Mouse (Mus musculus): ENCODE results near the gene Rfng.

The Rfng gene

GRCm38 (mm10) chr11:120795756-120796613 lies 12.0 kb upstream of the Rfng start, which contains the start of gene Dus1l:
Gene Dus1l, minus strand, starts transcription at chr11:120796403.
- CTCF ChIA-PET, result interaction anchor here (0.7 to 3.6 kb wide), 13 partner anchors 10 to 489 kb away, joined by 3 to 12 read pairs (median 4); partner anchors contain the start of genes Rac3 (in 2 of the 4) and Rfng (in 1 of the 4)
- POLR2A ChIA-PET, result interaction anchor here (0.6 to 3.1 kb wide), 43 partner anchors 9 to 866 kb away, joined by 3 to 28 read pairs (median 4); partner anchors contain the start of genes Gps1 (in 2 of the 4), Rfng (in 2 of the 4), Arl16 (in 1 of the 4) and Cenpx (in 1 of the 4)

GRCm38 (mm10) chr11:120792652-120793051 lies 8.6 kb upstream of the Rfng start:
- ChIA-PET CTCF (interaction anchor here in 2 of 4 experiments (1.0 to 1.9 kb wide), 2 partner anchors 16 to 72 kb away, joined by 3 to 5 read pairs; no protein-coding TSS in a partner anchor), POLR2A (interaction anchor here in 2 of 4 experiments (0.5 to 1.5 kb wide), 5 partner anchors 12 to 301 kb away, joined by 3 to 5 read pairs (median 4); partner anchors contain the start of genes Fasn (in 1 of the 2), Pycr1 (in 1 of the 2) and Slc25a10 (in 1 of the 2))

GRCm38 (mm10) chr11:120789810-120790209 lies 5.8 kb upstream of the Rfng start:
- CTCF ChIA-PET, result interaction anchor here in 2 of 4 experiments (1.0 to 2.2 kb wide), 4 partner anchors 10 to 69 kb away, joined by 3 to 9 read pairs (median 6); no protein-coding TSS in a partner anchor
- POLR2A ChIA-PET, result interaction anchor here in 2 of 4 experiments (0.7 to 6.2 kb wide), 5 partner anchors 9 to 200 kb away, joined by 3 to 45 read pairs (median 3); no protein-coding TSS in a partner anchor

- POLR2A ChIA-PET, result interaction anchor here in 2 of 4 experiments (0.7 to 6.2 kb wide), 4 partner anchors 10 to 200 kb away, joined by 3 to 45 read pairs (median 3); no protein-coding TSS in a partner anchor
Observed at GRCm38 (mm10) chr11:120789355-120789754, 5.3 kb upstream of the Rfng start.

GRCm38 (mm10) chr11:120788460-120788859 lies 4.5 kb upstream of the Rfng start:
- ChIA-PET POLR2A (interaction anchor here in 3 of 4 experiments (0.7 to 6.2 kb wide), 12 partner anchors 11 to 215 kb away, joined by 3 to 45 read pairs (median 4); partner anchors contain the start of genes Cenpx (in 1 of the 3), Lrrc45 (in 1 of the 3), P4hb (in 1 of the 3) and Rac3 (in 1 of the 3)), CTCF (interaction anchor here (0.7 to 2.0 kb wide), 5 partner anchors 11 to 68 kb away, joined by 3 to 9 read pairs (median 4); no protein-coding TSS in a partner anchor)

More at GRCm38 (mm10) chr11:120789355-120789754, 5.3 kb upstream of the Rfng start:
- CTCF ChIA-PET, result interaction anchor here in 2 of 4 experiments (1.0 to 2.2 kb wide), 2 partner anchors 11 to 13 kb away, joined by 3 to 9 read pairs; no protein-coding TSS in a partner anchor

- ChIA-PET POLR2A (interaction anchor here (0.6 to 6.2 kb wide), 22 partner anchors 8 to 212 kb away, joined by 3 to 45 read pairs (median 6); partner anchors contain the start of genes Dus1l (in 4 of the 4), P4hb (in 1 of the 4) and Rac3 (in 1 of the 4)), CTCF (interaction anchor here (0.6 to 2.2 kb wide), 8 partner anchors 9 to 341 kb away, joined by 3 to 12 read pairs (median 3); no protein-coding TSS in a partner anchor)
Observed at GRCm38 (mm10) chr11:120785145-120785544, 1.1 kb upstream of the Rfng start.

- CTCF ChIA-PET, result interaction anchor here in 3 of 4 experiments (0.6 to 1.8 kb wide), 7 partner anchors 12 to 360 kb away, joined by 3 to 6 read pairs (median 4); partner anchors contain the start of gene Dus1l (in 1 of the 3)
- POLR2A ChIA-PET, result interaction anchor here in 3 of 4 experiments (0.5 to 1.6 kb wide), 16 partner anchors 12 to 847 kb away, joined by 3 to 7 read pairs (median 3); partner anchors contain the start of genes Cenpx (in 1 of the 3), Dus1l (in 1 of the 3), Lrrc45 (in 1 of the 3) and Rac3 (in 1 of the 3)
Observed at GRCm38 (mm10) chr11:120783426-120784063, 462 bp downstream of the Rfng start.

- POLR2A ChIA-PET, result interaction anchor here in 3 of 4 experiments (0.5 to 1.7 kb wide), 10 partner anchors 14 to 140 kb away, joined by 3 to 5 read pairs (median 3); partner anchors contain the start of genes Cenpx (in 1 of the 3), Hmga1b (in 1 of the 3) and Lrrc45 (in 1 of the 3)
- CTCF ChIA-PET, result interaction anchor here in 3 of 4 experiments (0.8 to 2.1 kb wide), 4 partner anchors 30 to 61 kb away, joined by 3 to 8 read pairs (median 6); no protein-coding TSS in a partner anchor
Observed at GRCm38 (mm10) chr11:120781361-120781760, 2.6 kb downstream of the Rfng start.

GRCm38 (mm10) chr11:120779876-120780275 lies 4.1 kb downstream of the Rfng start:
- POLR2A ChIA-PET, result interaction anchor here in 2 of 4 experiments (0.7 to 2.1 kb wide), 15 partner anchors 18 to 207 kb away, joined by 3 to 6 read pairs (median 4); partner anchors contain the start of genes Rac3 (in 2 of the 2), Hmga1b (in 1 of the 2), Notum (in 1 of the 2) and P4hb (in 1 of the 2)
- CTCF ChIA-PET, result interaction anchor here (0.6 to 1.9 kb wide), 7 partner anchors 8 to 125 kb away, joined by 3 to 6 read pairs (median 3); no protein-coding TSS in a partner anchor

GRCm38 (mm10) chr11:120777123-120777522 lies 6.9 kb downstream of the Rfng start:
- POLR2A ChIA-PET, result interaction anchor here in 3 of 4 experiments (0.6 to 3.7 kb wide), 20 partner anchors 8 to 927 kb away, joined by 3 to 39 read pairs (median 4); partner anchors contain the start of genes Rac3 (in 3 of the 3), Cenpx (in 1 of the 3), Lrrc45 (in 1 of the 3) and Nploc4 (in 1 of the 3)
- CTCF ChIA-PET, result interaction anchor here (0.5 to 4.5 kb wide), 25 partner anchors 8 to 415 kb away, joined by 3 to 178 read pairs (median 10); partner anchors contain the start of genes Rac3 (in 3 of the 4), Cenpx (in 1 of the 4) and Lrrc45 (in 1 of the 4)

GRCm38 (mm10) chr11:120775774-120776469 lies 8.1 kb downstream of the Rfng start:
- POLR2A ChIA-PET, result interaction anchor here in 3 of 4 experiments (0.6 to 3.7 kb wide), 44 partner anchors 9 to 370 kb away, joined by 3 to 39 read pairs (median 4); partner anchors contain the start of genes Rac3 (in 3 of the 3), Cenpx (in 2 of the 3), Lrrc45 (in 2 of the 3) and Pycr1 (in 2 of the 3)
- CTCF ChIA-PET, result interaction anchor here (0.5 to 4.5 kb wide), 203 partner anchors 8 to 625 kb away, joined by 3 to 178 read pairs (median 4); partner anchors contain the start of genes Dus1l (in 4 of the 4), Rac3 (in 4 of the 4), Cbr2 (in 3 of the 4) and Cenpx (in 3 of the 4)

GRCm38 (mm10) chr11:120773463-120774190 lies 10.4 kb downstream of the Rfng start:
- ChIA-PET POLR2A (interaction anchor here in 2 of 4 experiments (1.1 to 1.4 kb wide), 3 partner anchors 24 to 60 kb away, joined by 3 read pairs; partner anchors contain the start of genes Cenpx (in 1 of the 2), Dcxr (in 1 of the 2) and Lrrc45 (in 1 of the 2)), CTCF (interaction anchor here (1.3 to 4.5 kb wide), 9 partner anchors 24 to 53 kb away, joined by 3 to 178 read pairs (median 5); partner anchors contain the start of gene Rac3 (in 3 of the 4))

GRCm38 (mm10) chr11:120772749-120773148 lies 11.3 kb downstream of the Rfng start:
- ChIA-PET POLR2A (interaction anchor here in 2 of 4 experiments (0.7 to 1.2 kb wide), 4 partner anchors 11 to 129 kb away, joined by 3 read pairs; partner anchors contain the start of genes Cenpx (in 1 of the 2), Lrrc45 (in 1 of the 2) and Pycr1 (in 1 of the 2)), CTCF (interaction anchor here (1.3 to 1.9 kb wide), 8 partner anchors 23 to 53 kb away, joined by 3 to 14 read pairs (median 5); partner anchors contain the start of gene Rac3 (in 2 of the 4))

GRCm38 (mm10) chr11:120768206-120768605 lies 15.8 kb downstream of the Rfng start:
- CTCF ChIA-PET, result interaction anchor here in 2 of 4 experiments (0.8 to 1.3 kb wide), 3 partner anchors 8 to 18 kb away, joined by 3 to 4 read pairs (median 3); no protein-coding TSS in a partner anchor

More at GRCm38 (mm10) chr11:120768206-120768605, 15.8 kb downstream of the Rfng start:
- POLR2A ChIA-PET, result interaction anchor here in 1 of 4 experiments (1.8 kb wide), 1 partner anchor 48 kb away, joined by 4 read pairs; no protein-coding TSS in a partner anchor

Data from embryonic stem cell, embryonic (primary cell).